Mouse (Mus musculus): Measurements from ENCODE around the gene Mroh9.

The Mroh9 gene

DNA sequence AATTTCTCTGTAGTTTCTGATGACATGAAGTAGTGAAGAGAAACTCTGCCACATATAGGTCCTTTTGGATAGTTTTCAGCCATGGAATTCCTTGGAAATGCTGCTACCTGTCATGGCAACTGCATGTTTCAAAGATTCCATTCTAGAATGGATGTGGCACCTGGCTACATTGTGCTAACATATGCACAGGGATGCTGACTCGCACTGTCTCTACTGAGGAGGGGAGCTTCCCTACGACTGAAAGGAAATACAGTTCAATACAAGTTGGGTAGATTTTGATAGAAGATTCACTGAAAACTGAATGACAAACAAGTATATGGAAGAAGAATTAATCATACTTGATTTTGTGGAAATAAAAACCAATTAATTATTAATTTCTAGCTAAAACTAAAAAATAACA lies at the start of gene Mroh9:
TSS of gene Mroh9 (minus strand) at position 101 of the 400 bp plus-strand sequence.
- DNase-seq (ENCODE audit: low spot score in 2 of 2): no peak

DNA sequence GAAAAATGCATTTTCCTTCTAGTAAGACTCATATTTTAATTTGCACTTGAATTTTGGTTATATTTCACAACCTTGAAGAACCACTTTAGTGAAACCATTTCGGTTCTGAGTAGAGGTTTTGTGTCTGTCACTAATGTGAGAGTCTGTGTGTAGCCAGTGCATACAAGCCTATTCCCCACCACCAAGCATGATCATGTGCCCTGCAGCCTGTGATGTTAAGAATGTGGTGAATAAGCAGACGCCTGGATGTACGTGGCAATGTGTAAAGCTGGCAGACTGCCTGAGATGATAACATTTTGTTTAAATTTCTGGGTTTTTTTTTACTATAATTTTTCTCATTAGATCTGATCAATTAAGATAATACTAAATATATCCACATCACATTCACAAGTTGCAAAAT lies 44.5 kb upstream of the Mroh9 start:
- DNase-seq (ENCODE audit: low spot score in 2 of 2): no peak

GRCm38 (mm10) chr1:163129129-163129900 lies 43.8 kb upstream of the Mroh9 start:
- no peak for DNase-seq (ENCODE audit: low spot score in 2 of 2)

DNA sequence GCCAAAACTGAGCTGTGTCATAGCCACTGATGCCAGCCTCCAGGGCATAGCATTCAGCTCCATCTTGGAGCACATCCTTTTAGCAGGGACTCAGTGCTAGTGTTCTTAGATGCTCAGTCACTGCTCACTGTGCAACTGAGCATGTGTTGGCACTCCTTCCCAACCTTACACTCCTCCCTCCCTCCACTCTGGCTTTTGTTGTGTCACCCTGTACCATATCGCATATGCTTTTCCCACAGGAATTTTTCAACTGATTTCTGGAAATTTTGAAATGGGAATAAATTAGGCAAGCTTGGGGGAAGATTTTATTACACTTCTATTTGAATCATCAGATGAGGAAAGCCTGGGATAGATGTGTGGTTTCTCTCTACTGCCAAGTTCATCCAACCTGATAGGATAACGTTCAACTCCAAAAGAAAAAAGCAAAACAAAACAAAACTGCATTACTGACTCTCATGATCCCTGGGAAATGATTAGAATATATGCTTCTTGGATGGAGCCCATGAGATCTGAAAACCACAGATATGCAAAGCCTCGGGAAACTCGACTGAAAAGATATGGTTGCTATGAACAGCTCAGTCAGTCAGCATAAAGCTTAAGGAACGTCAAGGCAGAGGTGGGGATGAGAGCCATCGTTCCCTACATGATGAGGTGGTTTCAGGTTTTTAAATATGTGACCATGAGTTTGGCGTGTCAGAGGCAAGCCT lies 40.9 kb upstream of the Mroh9 start:
- DNase-seq (ENCODE audit: low spot score in 2 of 2): no peak

- DNase-seq (ENCODE audit: low spot score in 2 of 2): no peak
Observed at GRCm38 (mm10) chr1:163122414-163122813, 36.9 kb upstream of the Mroh9 start.

DNA sequence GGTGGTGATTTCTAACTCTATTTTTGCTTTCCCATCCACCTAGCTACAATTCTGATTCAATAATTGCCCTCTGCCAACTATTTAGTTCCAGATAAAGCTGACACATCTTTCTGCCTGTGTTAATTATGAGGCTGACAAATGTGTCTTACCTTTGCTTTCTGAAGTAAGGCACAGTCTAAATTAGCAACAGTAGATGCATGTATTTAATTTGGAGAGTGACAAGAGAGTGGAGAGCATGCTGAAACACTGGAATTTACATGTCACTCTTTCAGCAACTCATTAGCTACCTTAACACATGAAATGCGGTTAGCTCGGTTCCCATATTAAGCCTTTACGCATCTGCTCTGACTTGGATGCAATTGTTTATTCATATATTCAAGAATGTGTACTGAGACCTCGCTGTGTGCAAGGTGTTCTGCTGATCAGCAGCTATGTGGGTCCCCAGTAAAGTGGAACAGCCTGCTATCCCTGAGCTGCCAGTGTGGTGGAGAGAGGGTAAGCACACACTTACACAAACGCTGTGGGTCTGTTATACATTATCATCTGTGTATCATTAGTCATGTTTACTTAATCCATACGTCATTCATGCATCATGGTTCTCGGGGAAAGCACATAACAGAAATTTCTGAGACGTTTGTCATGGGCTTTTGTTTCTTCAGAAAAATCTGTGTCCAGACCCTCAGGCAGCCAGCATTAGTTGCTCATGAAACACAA lies 28.1 kb upstream of the Mroh9 start:
- no peak for DNase-seq (ENCODE audit: low spot score in 2 of 2)

DNA sequence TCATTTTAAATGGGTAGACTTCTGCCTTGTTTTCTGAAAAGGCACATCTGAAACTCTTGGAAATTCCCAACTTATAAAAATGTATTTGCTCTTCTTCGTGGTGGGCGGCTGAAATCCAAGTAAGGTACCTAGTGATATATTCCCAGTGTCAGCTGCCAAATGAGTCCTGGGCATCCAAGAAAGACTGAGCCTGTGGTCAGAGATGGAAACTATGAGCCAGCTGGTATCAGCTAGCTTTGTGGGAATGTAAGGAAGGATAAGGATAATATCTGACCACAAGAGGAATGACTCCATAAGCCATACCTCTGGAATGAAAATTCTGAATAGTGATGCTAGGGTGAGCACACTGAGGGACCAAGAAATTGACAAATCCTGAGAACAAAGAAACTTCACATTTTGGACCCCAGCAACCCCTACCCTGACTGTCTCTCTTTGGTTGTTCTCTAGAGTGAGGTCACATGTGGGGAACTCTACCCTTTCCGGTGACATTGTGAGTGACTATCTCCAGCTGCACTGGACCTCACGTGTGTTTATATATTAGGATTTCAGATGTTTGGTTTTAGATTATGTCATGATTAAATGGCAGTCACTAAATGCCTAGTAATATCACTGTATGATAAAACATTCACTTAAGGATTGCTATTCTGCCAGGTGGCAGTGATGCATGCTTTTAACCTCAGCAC lies 27.2 kb upstream of the Mroh9 start:
- no peak for DNase-seq (ENCODE audit: low spot score in 2 of 2)

DNA sequence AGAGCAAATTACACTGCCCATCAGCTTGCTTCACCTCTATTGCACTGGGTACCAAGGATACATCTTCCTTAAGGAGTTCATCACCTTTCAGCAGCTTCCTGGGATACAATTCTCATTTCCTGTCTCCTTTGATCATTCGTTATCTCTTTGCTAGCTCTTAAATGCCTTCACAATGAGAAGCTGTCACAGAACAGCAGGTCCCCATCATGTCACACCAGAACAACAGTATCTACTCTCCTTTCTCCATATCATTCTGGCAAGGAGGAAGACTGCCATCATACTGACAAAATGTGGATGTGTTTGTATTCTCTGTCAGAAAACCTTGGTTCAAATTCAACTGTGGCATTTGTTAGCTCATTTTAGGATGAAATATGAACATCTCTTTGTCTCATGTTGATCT lies 19.5 kb upstream of the Mroh9 start:
- no peak for DNase-seq (ENCODE audit: low spot score in 2 of 2)

GRCm38 (mm10) chr1:163091438-163092155 lies 6.1 kb upstream of the Mroh9 start:
- no peak for DNase-seq (ENCODE audit: low spot score in 2 of 2)

- no peak for DNase-seq (ENCODE audit: low spot score in 2 of 2)
Observed at GRCm38 (mm10) chr1:163070502-163070901, 15.0 kb downstream of the Mroh9 start.

DNA sequence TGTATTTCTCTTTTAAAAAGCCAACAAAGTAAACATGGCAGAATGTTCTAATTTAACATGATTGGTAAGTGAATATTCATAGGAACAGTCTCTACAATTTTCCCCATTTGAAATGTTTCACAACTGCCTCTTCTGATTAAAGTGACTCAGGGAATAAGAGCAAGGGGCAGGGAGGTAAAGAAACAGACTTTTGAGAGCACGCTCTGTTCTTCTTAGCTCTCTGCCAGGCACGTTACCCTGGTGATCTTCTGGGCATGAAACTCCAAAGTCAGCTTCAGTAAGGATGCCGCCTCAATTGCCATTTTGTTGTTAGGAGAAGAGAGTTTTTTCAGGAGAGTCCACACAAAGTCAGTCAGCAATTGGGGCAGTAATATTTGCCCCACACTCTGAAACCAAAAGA lies 25.1 kb downstream of the Mroh9 start:
- DNase-seq (ENCODE audit: low spot score in 2 of 2): no peak

DNA sequence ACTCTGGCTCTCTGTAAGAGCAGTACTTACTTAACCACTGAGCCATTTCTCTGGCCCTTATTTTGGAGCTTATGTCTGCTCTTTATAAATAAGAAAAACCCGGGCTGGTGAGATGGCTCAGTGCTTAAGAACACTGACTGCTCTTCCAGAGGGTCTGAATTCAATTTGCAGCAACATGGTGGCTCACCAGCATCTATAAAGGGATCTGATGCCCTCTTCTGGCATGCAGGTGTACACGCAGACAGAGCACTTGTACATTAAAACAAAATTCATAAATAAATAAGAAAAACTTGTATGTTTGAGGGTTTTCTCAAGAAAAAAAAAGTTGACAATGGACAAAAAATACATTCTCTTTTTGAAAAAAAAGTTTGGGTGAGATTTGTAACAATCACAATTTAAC lies 28.1 kb downstream of the Mroh9 start:
- DNase-seq (ENCODE audit: low spot score in 2 of 2): no peak

- no peak for DNase-seq (ENCODE audit: low spot score in 2 of 2)
Observed at GRCm38 (mm10) chr1:163055629-163056028, 29.8 kb downstream of the Mroh9 start.

DNA sequence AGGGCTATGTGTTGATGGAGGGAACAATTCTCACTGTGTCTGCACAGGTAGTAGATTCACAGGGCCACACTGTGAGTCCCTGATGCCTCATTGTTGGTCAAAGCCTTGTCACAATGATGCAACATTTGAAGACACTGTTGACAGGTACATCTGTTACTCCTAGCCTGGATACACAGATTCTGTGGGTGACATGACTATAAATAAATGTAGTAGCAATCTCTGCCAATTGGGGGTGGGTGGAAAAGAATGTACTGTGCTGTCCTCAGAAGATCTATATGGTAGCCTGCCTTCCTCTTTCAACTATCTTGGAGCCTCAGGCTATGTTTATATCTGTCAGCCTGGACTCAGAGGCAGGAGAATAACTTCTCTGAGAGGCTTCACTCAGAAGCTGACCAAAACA lies 62.4 kb downstream of the Mroh9 start:
- DNase-seq (ENCODE audit: low spot score in 2 of 2): no peak

DNA sequence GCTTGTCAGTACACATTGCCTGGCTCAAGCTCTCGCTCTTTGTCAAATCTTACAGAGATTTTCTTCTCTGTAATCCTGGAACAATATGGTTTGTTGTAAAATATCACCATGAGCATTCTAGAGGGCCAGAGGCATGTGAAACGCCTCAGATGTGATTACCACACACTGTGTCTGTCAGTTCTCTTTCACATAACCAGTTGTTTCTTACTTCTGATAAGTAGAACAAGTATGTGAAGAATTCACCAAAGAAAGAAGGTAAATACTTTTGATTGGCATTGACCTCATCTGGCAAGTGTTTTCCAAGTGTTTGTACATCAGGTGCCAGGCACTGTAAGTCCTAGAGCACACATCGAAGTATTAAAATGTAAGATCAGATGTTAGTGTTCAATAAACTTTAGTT lies 76.2 kb downstream of the Mroh9 start:
- DNase-seq (ENCODE audit: low spot score in 2 of 2): no peak

- no peak for DNase-seq (ENCODE audit: low spot score in 2 of 2)
Observed at GRCm38 (mm10) chr1:163003496-163003895, 82.0 kb downstream of the Mroh9 start.

- DNase-seq (ENCODE audit: low spot score in 2 of 2): no peak
Observed at GRCm38 (mm10) chr1:163001271-163001829, 84.1 kb downstream of the Mroh9 start.

GRCm38 (mm10) chr1:162987546-162987945 lies 97.9 kb downstream of the Mroh9 start:
- no peak for DNase-seq (ENCODE audit: low spot score in 2 of 2)

- no peak for DNase-seq (ENCODE audit: low spot score in 2 of 2)
Observed at GRCm38 (mm10) chr1:162986777-162987176, 98.7 kb downstream of the Mroh9 start.

DNA sequence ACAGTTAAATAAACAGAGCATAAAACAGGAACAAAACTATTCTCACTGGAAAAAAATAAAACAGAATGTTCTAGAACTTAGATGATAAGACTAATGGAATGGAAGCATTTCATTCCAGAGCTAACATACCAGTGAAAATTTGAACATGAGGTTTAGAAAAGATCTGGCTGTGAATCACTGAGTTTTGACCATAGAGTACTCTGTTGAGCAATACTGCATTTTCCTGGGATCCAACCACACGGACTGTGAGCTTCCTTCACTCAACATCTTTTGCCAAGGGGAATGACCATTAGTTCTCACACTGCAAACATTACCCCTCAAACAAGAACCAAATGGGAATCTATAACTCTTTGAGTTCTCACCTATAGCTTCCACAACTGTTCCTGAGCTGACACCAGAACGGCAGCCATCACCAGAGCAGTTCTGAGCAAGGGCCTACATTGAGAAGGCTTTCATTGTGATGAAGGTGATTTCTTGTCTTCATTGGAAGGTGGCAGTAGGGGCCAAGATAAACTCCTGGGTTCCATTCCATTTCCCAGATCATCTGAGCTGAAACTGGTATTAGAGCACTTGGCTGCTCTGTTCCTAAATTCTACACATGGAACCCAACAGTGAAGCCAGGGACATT lies 99.2 kb downstream of the Mroh9 start:
- no peak for DNase-seq (ENCODE audit: low spot score in 2 of 2)

GRCm38 (mm10) chr1:162984428-162984827 lies 101.0 kb downstream of the Mroh9 start, which contains the start of gene Fmo3:
Fmo3 (minus strand) TSS chr1:162984528.
- no peak for DNase-seq (ENCODE audit: low spot score in 2 of 2)
